Mouse (Mus musculus) lung, postnatal 0 days (tissue): ENCODE measurements around the gene Ptpn3. TPM values are rescaled to one million over a fixed set of nuclear protein-coding genes. Genes with fewer than 3 reads are reported as not detected.

ENCODE experiments used
- ATAC-seq: fragments of 200-750 bp; cut with Nextera tagmentation; 2 replicates; pipeline ENCODE4 v1.8.0; 2017; ENCODE audit warnings: moderate library complexity
- DNase-seq: peaks from one replicate; pipeline ENCODE4 v3.0.0-alpha.2; 2016; ENCODE audit warnings: low spot score
- H3K27ac ChIP-seq: fragments of 300-500 bp; sonication (generic); 2 replicates; pipeline ENCODE4 v1.5.1; 2014; ENCODE audit warnings: antibody characterized with exemption, mild to moderate bottlenecking, low read length, mixed read lengths
- H3K27me3 ChIP-seq: fragments of 300-500 bp; sonication (generic); replicated peaks from 2 replicates; pipeline ENCODE4 v1.6.1; 2014; ENCODE audit warnings: low read length, mixed read lengths; ENCODE audit not compliant: insufficient read depth
- H3K36me3 ChIP-seq: fragments of 300-500 bp; sonication (generic); 2 replicates; pipeline ENCODE4 v1.6.1; 2014; ENCODE audit warnings: low read length, mixed read lengths; ENCODE audit not compliant: insufficient read depth
- H3K4me1 ChIP-seq: fragments of 300-500 bp; sonication (generic); 2 replicates; pipeline ENCODE4 v1.6.1; 2014; ENCODE audit warnings: antibody characterized with exemption, low read depth, low read length, mixed read lengths; ENCODE audit not compliant: insufficient read depth
- H3K4me2 ChIP-seq: fragments of 300-500 bp; sonication (generic); replicated peaks from 2 replicates; pipeline ENCODE4 v1.6.1; 2014; ENCODE audit warnings: low read depth, mild to moderate bottlenecking, low read length, moderate library complexity, mixed read lengths
- H3K4me3 ChIP-seq: fragments of 300-500 bp; sonication (generic); 2 replicates; pipeline ENCODE4 v1.5.1; 2014; ENCODE audit warnings: low read depth, low read length
- H3K9ac ChIP-seq: fragments of 300-500 bp; sonication (generic); replicated peaks from 2 replicates; pipeline ENCODE4 v1.6.1; 2014; ENCODE audit warnings: low read depth, mild to moderate bottlenecking
- H3K9me3 ChIP-seq: fragments of 300-500 bp; sonication (generic); 2 replicates; pipeline ENCODE4 v1.6.1; 2016; ENCODE audit warnings: low read length, mixed read lengths
- CTCF ChIP-seq: IDR thresholded peaks from 2 replicates; pipeline ENCODE4 v1.5.1; 2016; ENCODE audit warnings: antibody characterized with exemption, mild to moderate bottlenecking
- EP300 ChIP-seq: IDR thresholded peaks from 2 replicates; pipeline ENCODE4 v1.6.1; 2016; ENCODE audit warnings: antibody characterized with exemption, mild to moderate bottlenecking, control low read depth
- WGBS: fragments of 180-500 bp; shearing (Covaris S2); extraction: QIAGEN DNeasy Blood & Tissue Kit; methylation state at CpG from one replicate; pipeline ENCODE4 v1.1.7; 2014; 5-methylcytosine and 5-hydroxymethylcytosine counted together
- polyA plus RNA-seq: library from polyadenylated mRNA; unstranded; fragments of >200 nt; fragmentation: Nextera tagmentation; extraction: Ambion mirVana; gene quantifications from 2 replicates; pipeline ENCODE4 v1.2.1, GENCODE M21; 2015

Ptpn3 gene
- 4.7 and 6.1 TPM in 2 replicates for polyA plus RNA-seq

GRCm38 (mm10) chr4:57301410-57302313 lies at the start of gene Ptpn3:
Ptpn3 (minus strand) TSS chr4:57301837.
- H3K9ac ChIP-seq: peak within 1 kb of the TSS; percentile 65
- DNase-seq (peak; percentile 91), ATAC-seq (peak; percentile 87)
- no peaks in the 10 kb centered on the region for H3K9me3 ChIP-seq
- peaks cover 6% of the 10 kb centered on the region; the same call in 1 of the 2 replicates for H3K4me1 ChIP-seq
- under 1% methylated on average over 42 of the region's 42 CpGs for WGBS
- H3K4me3 ChIP-seq: peak within 1 kb of the TSS; percentile 79
- H3K27me3 ChIP-seq: no peaks in the 10 kb centered on the region
- TF ChIP-seq CTCF (no peak), EP300 (0 out of 2 replicates have a peak, but pooled peaks have one; percentile 20)
- H3K4me2 ChIP-seq: peak within 1 kb of the TSS; percentile 79
- H3K27ac ChIP-seq: peak within 1 kb of the TSS; percentile 86
- no peaks in the 10 kb centered on the region for H3K36me3 ChIP-seq

DNA sequence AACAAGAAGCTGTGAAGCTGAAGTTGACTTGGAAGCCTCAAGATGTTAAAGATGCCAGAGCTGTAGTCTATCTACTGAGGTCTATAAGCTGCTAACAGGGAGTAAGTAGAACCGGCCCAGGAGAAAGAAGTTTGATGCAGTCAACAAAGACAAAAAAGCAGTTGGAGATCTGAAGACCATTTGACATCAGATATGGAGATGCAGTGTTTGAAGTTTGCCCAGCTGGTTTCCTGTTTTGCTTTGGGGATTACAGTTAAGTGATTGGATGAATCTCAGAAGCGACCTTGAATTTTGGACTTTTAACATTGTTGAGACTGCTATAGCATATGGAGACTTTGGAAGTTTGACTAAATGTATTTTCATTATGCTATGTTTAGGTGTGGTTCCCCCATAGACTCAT lies 48.9 kb upstream of the Ptpn3 start:
- DNase-seq: no peak
- 86% methylated on average over 2 of the region's 2 CpGs for WGBS
- H3K36me3 ChIP-seq: no peaks in the 10 kb centered on the region
- H3K27ac ChIP-seq: no peak overlapping the region
- no peak overlapping the region for H3K9ac ChIP-seq
- no peak overlapping the region for H3K4me2 ChIP-seq
- no peaks in the 10 kb centered on the region for H3K4me1 ChIP-seq
- no peaks in the 10 kb centered on the region for H3K27me3 ChIP-seq
- no peaks in the 10 kb centered on the region for H3K9me3 ChIP-seq
- TF ChIP-seq CTCF (no peak), EP300 (no peak)
- ATAC-seq: no peak
- H3K4me3 ChIP-seq: no peak overlapping the region

DNA sequence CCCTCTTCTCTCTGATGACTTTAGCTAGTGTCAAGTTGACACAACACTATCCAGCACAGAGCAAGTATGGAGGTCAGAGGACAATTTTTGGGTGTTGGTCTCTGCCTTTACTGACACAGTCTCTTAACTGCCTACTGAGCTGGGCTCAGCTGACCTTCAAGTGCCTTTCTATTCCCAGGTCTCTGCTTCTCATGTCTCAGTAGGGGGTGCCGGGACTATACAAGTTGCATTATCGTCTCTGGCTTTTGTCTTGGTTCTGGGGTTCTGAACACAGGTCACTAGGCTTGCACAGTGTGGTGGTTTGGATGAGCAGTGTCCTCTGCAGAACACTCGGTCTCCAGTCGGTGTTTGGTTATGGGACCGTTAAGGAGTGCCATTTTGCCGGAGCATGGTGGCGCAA lies 42.4 kb upstream of the Ptpn3 start:
- H3K9me3 ChIP-seq: no peaks in the 10 kb centered on the region
- H3K4me2 ChIP-seq: no peak overlapping the region
- DNase-seq (no peak), ATAC-seq (no peak)
- no peak overlapping the region for H3K9ac ChIP-seq
- no peaks in the 10 kb centered on the region for H3K36me3 ChIP-seq
- H3K4me1 ChIP-seq: no peaks in the 10 kb centered on the region
- no peak overlapping the region for H3K4me3 ChIP-seq
- WGBS: 94% methylated on average over 7 of the region's 7 CpGs
- no peak for TF ChIP-seq EP300
- no peak for TF ChIP-seq CTCF
- H3K27me3 ChIP-seq: no peaks in the 10 kb centered on the region
- H3K27ac ChIP-seq: no peak overlapping the region

DNA sequence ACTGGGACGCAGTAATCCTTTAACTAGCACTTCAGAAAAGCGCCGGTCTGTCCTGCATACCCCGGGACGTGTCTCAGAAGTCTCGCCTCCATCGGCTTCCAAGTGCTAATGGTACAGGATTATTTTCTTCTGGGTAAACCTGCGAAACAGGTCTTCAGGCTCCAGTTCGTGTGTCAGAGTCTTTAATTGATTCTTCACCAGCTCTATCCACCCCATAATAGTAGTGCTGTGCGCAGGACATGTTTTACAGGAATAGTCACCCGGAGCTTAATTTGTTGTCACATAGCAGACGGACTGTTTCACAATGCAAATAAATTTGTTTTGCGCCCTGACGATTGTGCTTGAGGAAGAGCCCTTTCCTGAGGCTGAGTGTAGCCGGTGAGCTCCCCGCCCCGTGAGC lies 37.3 kb upstream of the Ptpn3 start:
- TF ChIP-seq CTCF (no peak), EP300 (no peak)
- Histone ChIP-seq H3K9me3 (no peaks in the 10 kb centered on the region), H3K36me3 (no peaks in the 10 kb centered on the region), H3K4me1 (no peaks in the 10 kb centered on the region), H3K9ac (no peak overlapping the region), H3K4me3 (no peak overlapping the region), H3K4me2 (no peak overlapping the region), H3K27ac (no peak overlapping the region), H3K27me3 (no peaks in the 10 kb centered on the region)
- 55% methylated on average over 17 of the region's 17 CpGs for WGBS
- DNase-seq: no peak
- no peak for ATAC-seq

DNA sequence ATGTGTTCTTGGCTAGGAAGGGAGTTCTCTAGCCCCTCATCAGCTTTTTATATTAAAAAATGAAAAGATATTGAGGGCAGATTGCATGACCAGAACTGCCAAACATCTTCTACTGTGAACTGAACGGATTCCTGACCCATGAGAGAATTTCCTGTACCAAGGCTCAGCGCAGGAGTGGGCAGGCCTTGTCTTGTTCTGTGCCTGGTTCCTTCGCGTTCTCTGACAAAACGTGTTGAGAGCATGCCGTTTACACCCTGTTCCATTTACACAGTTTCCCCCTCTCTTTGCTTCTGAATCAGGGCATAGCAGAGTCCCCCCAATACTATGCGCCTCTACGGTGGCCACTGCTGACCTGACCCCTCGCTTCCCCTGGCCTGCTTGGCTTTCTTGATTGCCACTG lies 36.4 kb upstream of the Ptpn3 start:
- Histone ChIP-seq H3K9me3 (no peaks in the 10 kb centered on the region), H3K9ac (no peak overlapping the region), H3K27me3 (no peaks in the 10 kb centered on the region), H3K4me2 (no peak overlapping the region), H3K27ac (no peak overlapping the region), H3K4me3 (no peak overlapping the region), H3K36me3 (no peaks in the 10 kb centered on the region), H3K4me1 (no peaks in the 10 kb centered on the region)
- WGBS: 62% methylated on average over 9 of the region's 9 CpGs
- TF ChIP-seq CTCF (no peak), EP300 (no peak)
- no peak for ATAC-seq
- no peak for DNase-seq

- Histone ChIP-seq H3K36me3 (no peaks in the 10 kb centered on the region), H3K27ac (no peak overlapping the region), H3K4me2 (no peak overlapping the region), H3K9ac (no peak overlapping the region), H3K4me1 (no peaks in the 10 kb centered on the region), H3K4me3 (no peak overlapping the region), H3K9me3 (no peaks in the 10 kb centered on the region), H3K27me3 (no peaks in the 10 kb centered on the region)
- DNase-seq: no peak
- no peak for TF ChIP-seq EP300
- no peak for TF ChIP-seq CTCF
- WGBS: 78% methylated on average over 9 of the region's 9 CpGs
- no peak for ATAC-seq
Measured at GRCm38 (mm10) chr4:57335000-57335666, 33.5 kb upstream of the Ptpn3 start.
